Mouse (Mus musculus): Measurements from ENCODE around the gene Mat2b. TPM values are rescaled to one million over a fixed set of nuclear protein-coding genes. Genes with fewer than 3 reads are reported as not detected.
A peak's percentile ranks its signal among the peaks of the same experiment; 100 is the strongest.

The Mat2b gene
- 55.2 and 61.8 TPM in 2 replicates for total RNA-seq (2014; fragmentation: Nextera tagmentation)
- total RNA-seq (2017) = 135 TPM in 2 replicates
- 49.8 and 55.0 TPM in 2 replicates for polyA plus RNA-seq (2012)

- no peaks in the 10 kb centered on the region for H3K27me3 ChIP-seq (ENCODE audit: insufficient read depth, low read length)
- peaks cover 18% of the 10 kb centered on the region for H3K4me1 ChIP-seq (ENCODE audit: insufficient read depth, low read depth, low read length)
- peaks cover 19% of the 10 kb centered on the region for H3K36me3 ChIP-seq (replicated peaks)
- ATAC-seq (ENCODE audit: extremely low read depth, insufficient number of reproducible peaks, low FRiP score, poor library complexity, severe bottlenecking) (no peak), DNase-seq (ENCODE audit: low spot score) (no peak)
- no peak for TF ChIP-seq GATA2 (IDR thresholded peaks at IDR 0.05; ENCODE audit: borderline replicate concordance, low read depth, low read length)
- no peak for TF ChIP-seq TAL1 (conservative IDR thresholded peaks at IDR 0.05; ENCODE audit: low read depth, low read length)
- TF ChIP-seq CTCF (IDR thresholded peaks at IDR 0.05; ENCODE audit: low read depth, low read length) = no peak
- TF ChIP-seq GATA1 (IDR thresholded peaks at IDR 0.05; ENCODE audit: borderline replicate concordance, low read length) = no peak
- TF ChIP-seq POLR2AphosphoS5 (IDR thresholded peaks at IDR 0.05; ENCODE audit: insufficient replicate concordance, low read depth, low read length) = no peak
- H3K4me3 ChIP-seq (ENCODE audit: low read depth, low read length) = peak within 1 kb of the TSS; percentile 74
- peaks cover 8% of the 10 kb centered on the region for H3K9me3 ChIP-seq (replicated peaks)
Observed at GRCm38 (mm10) chr11:40695103-40695502, at the start of gene Mat2b. Mat2b (minus strand) TSS chr11:40695203.

- no peaks in the 10 kb centered on the region for H3K9me3 ChIP-seq (replicated peaks)
- peaks cover 17% of the 10 kb centered on the region for H3K4me1 ChIP-seq (ENCODE audit: insufficient read depth, low read depth, low read length)
- no peak for DNase-seq (ENCODE audit: low spot score)
- no peak for ATAC-seq (ENCODE audit: extremely low read depth, insufficient number of reproducible peaks, low FRiP score, poor library complexity, severe bottlenecking)
- no peak for TF ChIP-seq POLR2AphosphoS5 (IDR thresholded peaks at IDR 0.05; ENCODE audit: insufficient replicate concordance, low read depth, low read length)
- no peak for TF ChIP-seq CTCF (IDR thresholded peaks at IDR 0.05; ENCODE audit: low read depth, low read length)
- TF ChIP-seq GATA1 (IDR thresholded peaks at IDR 0.05; ENCODE audit: borderline replicate concordance, low read length) = no peak
- no peak for TF ChIP-seq TAL1 (conservative IDR thresholded peaks at IDR 0.05; ENCODE audit: low read depth, low read length)
- no peak for TF ChIP-seq GATA2 (IDR thresholded peaks at IDR 0.05; ENCODE audit: borderline replicate concordance, low read depth, low read length)
- H3K4me3 ChIP-seq (ENCODE audit: low read depth, low read length) = no peak overlapping the region
- H3K36me3 ChIP-seq (replicated peaks) = peaks cover 49% of the 10 kb centered on the region
- no peaks in the 10 kb centered on the region for H3K27me3 ChIP-seq (ENCODE audit: insufficient read depth, low read length)
Observed at GRCm38 (mm10) chr11:40744348-40744747, 49.3 kb upstream of the Mat2b start.

- peak overlapping the region; percentile 1; the same call in 1 of the 2 replicates for H3K4me3 ChIP-seq (ENCODE audit: low read depth, low read length)
- H3K4me1 ChIP-seq (ENCODE audit: insufficient read depth, low read depth, low read length) = peaks cover 23% of the 10 kb centered on the region
- no peak for TF ChIP-seq GATA1 (IDR thresholded peaks at IDR 0.05; ENCODE audit: borderline replicate concordance, low read length)
- no peak for TF ChIP-seq TAL1 (conservative IDR thresholded peaks at IDR 0.05; ENCODE audit: low read depth, low read length)
- no peak for TF ChIP-seq CTCF (IDR thresholded peaks at IDR 0.05; ENCODE audit: low read depth, low read length)
- TF ChIP-seq GATA2 (IDR thresholded peaks at IDR 0.05; ENCODE audit: borderline replicate concordance, low read depth, low read length) = no peak
- no peak for TF ChIP-seq POLR2AphosphoS5 (IDR thresholded peaks at IDR 0.05; ENCODE audit: insufficient replicate concordance, low read depth, low read length)
- DNase-seq (ENCODE audit: low spot score) (no peak), ATAC-seq (ENCODE audit: extremely low read depth, insufficient number of reproducible peaks, low FRiP score, poor library complexity, severe bottlenecking) (peak; percentile 92)
- H3K36me3 ChIP-seq (replicated peaks) = peaks cover 61% of the 10 kb centered on the region
- no peaks in the 10 kb centered on the region for H3K9me3 ChIP-seq (replicated peaks)
- H3K27me3 ChIP-seq (ENCODE audit: insufficient read depth, low read length) = no peaks in the 10 kb centered on the region
Observed at GRCm38 (mm10) chr11:40741605-40742262, 46.7 kb upstream of the Mat2b start.

- ATAC-seq (ENCODE audit: extremely low read depth, insufficient number of reproducible peaks, low FRiP score, poor library complexity, severe bottlenecking) (no peak), DNase-seq (ENCODE audit: low spot score) (no peak)
- peaks cover 27% of the 10 kb centered on the region for H3K4me1 ChIP-seq (ENCODE audit: insufficient read depth, low read depth, low read length)
- TF ChIP-seq CTCF (IDR thresholded peaks at IDR 0.05; ENCODE audit: low read depth, low read length) (no peak), TAL1 (conservative IDR thresholded peaks at IDR 0.05; ENCODE audit: low read depth, low read length) (no peak), GATA1 (IDR thresholded peaks at IDR 0.05; ENCODE audit: borderline replicate concordance, low read length) (no peak), POLR2AphosphoS5 (IDR thresholded peaks at IDR 0.05; ENCODE audit: insufficient replicate concordance, low read depth, low read length) (no peak), GATA2 (IDR thresholded peaks at IDR 0.05; ENCODE audit: borderline replicate concordance, low read depth, low read length) (no peak)
- peaks cover 60% of the 10 kb centered on the region for H3K36me3 ChIP-seq (replicated peaks)
- H3K27me3 ChIP-seq (ENCODE audit: insufficient read depth, low read length) = no peaks in the 10 kb centered on the region
- no peak overlapping the region for H3K4me3 ChIP-seq (ENCODE audit: low read depth, low read length)
- no peaks in the 10 kb centered on the region for H3K9me3 ChIP-seq (replicated peaks)
Observed at GRCm38 (mm10) chr11:40737369-40737768, 42.4 kb upstream of the Mat2b start.

GRCm38 (mm10) chr11:40734251-40734752, 39.3 kb upstream of the Mat2b start:
- Histone ChIP-seq H3K4me1 (ENCODE audit: insufficient read depth, low read depth, low read length) (peaks cover 26% of the 10 kb centered on the region), H3K9me3 (replicated peaks) (no peaks in the 10 kb centered on the region), H3K27me3 (ENCODE audit: insufficient read depth, low read length) (no peaks in the 10 kb centered on the region), H3K4me3 (ENCODE audit: low read depth, low read length) (peak overlapping the region; percentile 93), H3K36me3 (replicated peaks) (peaks cover 46% of the 10 kb centered on the region)
- ATAC-seq (ENCODE audit: extremely low read depth, insufficient number of reproducible peaks, low FRiP score, poor library complexity, severe bottlenecking) (no peak), DNase-seq (ENCODE audit: low spot score) (no peak)
- TF ChIP-seq GATA1 (IDR thresholded peaks at IDR 0.05; ENCODE audit: borderline replicate concordance, low read length) (no peak), GATA2 (IDR thresholded peaks at IDR 0.05; ENCODE audit: borderline replicate concordance, low read depth, low read length) (no peak), POLR2AphosphoS5 (IDR thresholded peaks at IDR 0.05; ENCODE audit: insufficient replicate concordance, low read depth, low read length) (no peak), TAL1 (conservative IDR thresholded peaks at IDR 0.05; ENCODE audit: low read depth, low read length) (no peak), CTCF (IDR thresholded peaks at IDR 0.05; ENCODE audit: low read depth, low read length) (no peak)
